Mouse (Mus musculus) neural tube, embryonic 13.5 days (tissue): ENCODE measurements at regions not wholly inside any gene's neighbourhood (a gene's known extent, or its start where the extent isn't known, plus 50 kb on each side); places are given as distances from the start of the nearest gene placed in this dataset.

Experiments used
- ATAC-seq: fragments of 200-750 bp; cut with Nextera tagmentation; 2 replicates; pipeline ENCODE4 v1.8.0; 2017; ENCODE audit warnings: low read depth, mild to moderate bottlenecking, moderate TSS enrichment, moderate library complexity
- H3K27ac ChIP-seq: fragments of 300-500 bp; sonication (generic); replicated peaks from 2 replicates; pipeline ENCODE4 v1.5.1; 2015; ENCODE audit warnings: moderate library complexity, mild to moderate bottlenecking, inconsistent platforms
- H3K27me3 ChIP-seq: fragments of 300-500 bp; sonication (generic); 2 replicates; pipeline ENCODE4 v1.6.1; 2015; ENCODE audit warnings: mild to moderate bottlenecking, inconsistent platforms
- H3K36me3 ChIP-seq: fragments of 300-500 bp; sonication (generic); 2 replicates; pipeline ENCODE4 v1.6.1; 2015; ENCODE audit warnings: mild to moderate bottlenecking, inconsistent platforms
- H3K4me1 ChIP-seq: fragments of 300-500 bp; sonication (generic); replicated peaks from 2 replicates; pipeline ENCODE4 v1.6.1; 2015; ENCODE audit warnings: inconsistent platforms
- H3K4me2 ChIP-seq: fragments of 300-500 bp; sonication (generic); 2 replicates; pipeline ENCODE4 v1.6.1; 2015; ENCODE audit warnings: inconsistent platforms, mild to moderate bottlenecking, moderate library complexity
- H3K4me3 ChIP-seq: fragments of 300-500 bp; sonication (generic); 2 replicates; pipeline ENCODE4 v1.5.1; 2015; ENCODE audit warnings: mild to moderate bottlenecking, inconsistent platforms
- H3K9ac ChIP-seq: fragments of 300-500 bp; sonication (generic); 2 replicates; pipeline ENCODE4 v1.6.1; 2015; ENCODE audit warnings: moderate library complexity, mild to moderate bottlenecking, inconsistent platforms
- H3K9me3 ChIP-seq: fragments of 300-500 bp; sonication (generic); 2 replicates; pipeline ENCODE4 v1.6.1; 2016; ENCODE audit warnings: inconsistent platforms
- WGBS: fragments of 180-500 bp; shearing (Covaris S2); methylation state at CpG from one replicate; pipeline ENCODE4 v1.1.7; 2015; 5-methylcytosine and 5-hydroxymethylcytosine counted together

GRCm38 (mm10) chr16:72152920-72153319, 155.2 kb upstream of the Robo1 start:
- no peaks in the 10 kb centered on the region for H3K36me3 ChIP-seq
- no peak overlapping the region for H3K4me3 ChIP-seq
- WGBS, result 69% methylated on average over 2 of the region's 2 CpGs
- no peak overlapping the region for H3K9ac ChIP-seq
- no peak overlapping the region for H3K4me2 ChIP-seq
- H3K27me3 ChIP-seq, result no peaks in the 10 kb centered on the region
- H3K9me3 ChIP-seq, result no peaks in the 10 kb centered on the region
- no peaks in the 10 kb centered on the region for H3K4me1 ChIP-seq
- H3K27ac ChIP-seq, result no peak overlapping the region
- ATAC-seq, result no peak

GRCm38 (mm10) chr16:72157913-72158312, 150.2 kb upstream of the Robo1 start:
- Histone ChIP-seq H3K4me3 (no peak overlapping the region), H3K27me3 (no peaks in the 10 kb centered on the region), H3K27ac (no peak overlapping the region), H3K4me1 (no peaks in the 10 kb centered on the region), H3K9ac (no peak overlapping the region), H3K4me2 (no peak overlapping the region), H3K9me3 (no peaks in the 10 kb centered on the region), H3K36me3 (no peaks in the 10 kb centered on the region)
- WGBS, result 93% methylated on average over 14 of the region's 14 CpGs
- no peak for ATAC-seq

- no peaks in the 10 kb centered on the region for H3K36me3 ChIP-seq
- no peak overlapping the region for H3K4me2 ChIP-seq
- no peak overlapping the region for H3K27ac ChIP-seq
- peaks cover 3% of the 10 kb centered on the region; the same call in 1 of the 2 replicates for H3K4me1 ChIP-seq
- no peak overlapping the region for H3K9ac ChIP-seq
- 86% methylated on average over 4 of the region's 4 CpGs for WGBS
- ATAC-seq, result no peak
- H3K4me3 ChIP-seq, result no peak overlapping the region
- H3K27me3 ChIP-seq, result no peaks in the 10 kb centered on the region
- H3K9me3 ChIP-seq, result no peaks in the 10 kb centered on the region
These were observed 148.7 kb upstream of the Robo1 start for GRCm38 (mm10) chr16:72159411-72159810.

GRCm38 (mm10) chr16:72175727-72176126, 132.4 kb upstream of the Robo1 start:
- Histone ChIP-seq H3K27me3 (no peaks in the 10 kb centered on the region), H3K4me2 (no peak overlapping the region), H3K4me1 (no peaks in the 10 kb centered on the region), H3K9me3 (no peaks in the 10 kb centered on the region), H3K4me3 (no peak overlapping the region), H3K36me3 (no peaks in the 10 kb centered on the region), H3K9ac (no peak overlapping the region), H3K27ac (no peak overlapping the region)
- 72% methylated on average over 5 of the region's 5 CpGs for WGBS
- ATAC-seq, result no peak

DNA sequence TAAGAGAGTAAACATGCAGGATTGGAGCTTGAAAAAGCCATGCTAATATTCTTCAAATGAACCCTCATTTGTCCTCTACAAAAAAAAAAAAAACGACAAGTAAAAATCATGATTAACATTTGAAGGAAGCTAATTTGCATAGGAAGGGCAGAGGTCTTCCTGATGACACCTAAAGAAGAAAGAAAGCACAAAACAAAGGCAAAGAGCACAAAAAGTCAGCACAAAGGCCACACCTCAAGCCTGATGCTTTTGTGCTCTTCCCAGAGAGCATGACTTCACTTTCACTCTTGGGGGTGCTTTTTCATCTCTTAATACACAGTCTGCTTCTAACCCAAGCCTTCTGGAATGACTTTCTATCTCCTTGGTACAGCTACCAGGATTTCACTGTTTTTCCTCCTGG, 113.8 kb upstream of the Robo1 start:
- no peak for ATAC-seq
- no peak overlapping the region for H3K4me2 ChIP-seq
- WGBS, result 0% methylated on average over 1 of the region's 1 CpGs
- H3K4me3 ChIP-seq, result no peak overlapping the region
- no peaks in the 10 kb centered on the region for H3K36me3 ChIP-seq
- no peak overlapping the region for H3K27ac ChIP-seq
- no peaks in the 10 kb centered on the region for H3K4me1 ChIP-seq
- H3K9me3 ChIP-seq, result no peaks in the 10 kb centered on the region
- H3K9ac ChIP-seq, result no peak overlapping the region
- H3K27me3 ChIP-seq, result no peaks in the 10 kb centered on the region

GRCm38 (mm10) chr16:72215360-72216013, 92.6 kb upstream of the Robo1 start:
- Histone ChIP-seq H3K4me3 (peak overlapping the region; percentile 24; the same call in 1 of the 2 replicates), H3K9me3 (no peaks in the 10 kb centered on the region), H3K4me2 (peak overlapping the region; percentile 47), H3K4me1 (peaks cover 4% of the 10 kb centered on the region), H3K27ac (peak overlapping the region; percentile 42), H3K9ac (peak overlapping the region; percentile 65), H3K27me3 (no peaks in the 10 kb centered on the region), H3K36me3 (no peaks in the 10 kb centered on the region)
- no peak for ATAC-seq
- 46% methylated on average over 15 of the region's 15 CpGs for WGBS

GRCm38 (mm10) chr16:72218021-72218420, 90.1 kb upstream of the Robo1 start:
- Histone ChIP-seq H3K4me1 (peaks cover 9% of the 10 kb centered on the region), H3K27me3 (no peaks in the 10 kb centered on the region), H3K9me3 (no peaks in the 10 kb centered on the region), H3K27ac (no peak overlapping the region), H3K36me3 (no peaks in the 10 kb centered on the region), H3K9ac (no peak overlapping the region), H3K4me3 (no peak overlapping the region), H3K4me2 (no peak overlapping the region)
- 5% methylated on average over 3 of the region's 3 CpGs for WGBS
- no peak for ATAC-seq

GRCm38 (mm10) chr16:72221912-72222502, 86.1 kb upstream of the Robo1 start:
- no peaks in the 10 kb centered on the region for H3K27me3 ChIP-seq
- H3K4me3 ChIP-seq, result no peak overlapping the region
- ATAC-seq, result 0 out of 2 replicates have a peak, but pooled peaks have one; percentile 63
- H3K9ac ChIP-seq, result no peak overlapping the region
- peak overlapping the region; percentile 46; the same call in 1 of the 2 replicates for H3K27ac ChIP-seq
- H3K36me3 ChIP-seq, result no peaks in the 10 kb centered on the region
- no peak overlapping the region for H3K4me2 ChIP-seq
- H3K4me1 ChIP-seq, result peaks cover 11% of the 10 kb centered on the region
- WGBS, result 15% methylated on average over 3 of the region's 3 CpGs
- H3K9me3 ChIP-seq, result no peaks in the 10 kb centered on the region

GRCm38 (mm10) chr16:72223860-72224259, 84.2 kb upstream of the Robo1 start:
- Histone ChIP-seq H3K4me3 (no peak overlapping the region), H3K9me3 (no peaks in the 10 kb centered on the region), H3K36me3 (no peaks in the 10 kb centered on the region), H3K4me2 (no peak overlapping the region), H3K9ac (no peak overlapping the region), H3K4me1 (peaks cover 11% of the 10 kb centered on the region), H3K27me3 (no peaks in the 10 kb centered on the region), H3K27ac (no peak overlapping the region)
- ATAC-seq, result no peak
- 27% methylated on average over 3 of the region's 3 CpGs for WGBS

DNA sequence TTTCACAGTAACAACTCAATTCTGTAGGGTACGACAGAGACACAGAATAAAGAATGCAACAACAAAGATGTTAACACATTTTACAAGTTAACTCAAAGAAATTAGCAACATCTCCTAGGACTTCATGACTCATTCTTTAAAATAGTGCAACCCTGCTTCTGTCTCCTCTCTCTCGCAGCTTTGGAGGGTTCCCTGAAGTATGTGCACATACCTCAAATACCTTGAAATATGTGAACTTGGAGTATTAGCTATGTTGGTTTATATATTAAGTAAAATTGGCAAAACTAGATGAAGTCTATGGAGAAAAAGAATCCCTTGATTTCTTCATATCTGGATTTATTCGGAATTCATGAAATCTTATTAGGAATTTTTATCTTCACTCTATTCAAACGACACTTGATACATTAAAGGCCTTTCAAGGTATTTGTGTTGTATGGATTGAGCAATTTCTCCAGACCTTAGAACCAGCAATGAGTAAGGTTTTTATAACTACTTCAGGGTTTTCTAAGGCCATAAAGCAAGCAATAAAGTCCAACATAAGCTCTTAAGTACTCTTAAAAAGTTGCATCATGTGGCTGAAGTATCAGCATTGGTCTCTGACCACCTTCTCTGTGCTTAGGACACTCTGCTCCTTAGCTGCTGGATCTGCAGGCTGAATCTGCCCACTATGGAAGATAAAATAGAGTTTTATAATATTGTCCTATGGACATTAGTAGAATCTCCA, 82.8 kb upstream of the Robo1 start:
- Histone ChIP-seq H3K4me2 (no peak overlapping the region), H3K9ac (no peak overlapping the region), H3K9me3 (no peaks in the 10 kb centered on the region), H3K27me3 (no peaks in the 10 kb centered on the region), H3K36me3 (no peaks in the 10 kb centered on the region), H3K27ac (no peak overlapping the region), H3K4me1 (peaks cover 11% of the 10 kb centered on the region), H3K4me3 (no peak overlapping the region)
- no peak for ATAC-seq
- WGBS, result 88% methylated on average over 4 of the region's 4 CpGs

- ATAC-seq, result no peak
- WGBS, result 54% methylated on average over 1 of the region's 1 CpGs
- no peaks in the 10 kb centered on the region for H3K4me1 ChIP-seq
- H3K36me3 ChIP-seq, result no peaks in the 10 kb centered on the region
- no peak overlapping the region for H3K9ac ChIP-seq
- H3K4me2 ChIP-seq, result no peak overlapping the region
- H3K27me3 ChIP-seq, result no peaks in the 10 kb centered on the region
- no peak overlapping the region for H3K27ac ChIP-seq
- H3K9me3 ChIP-seq, result no peaks in the 10 kb centered on the region
- no peak overlapping the region for H3K4me3 ChIP-seq
These were observed 73.7 kb upstream of the Robo1 start for GRCm38 (mm10) chr16:72234366-72234765.

GRCm38 (mm10) chr16:72239631-72240030, 68.5 kb upstream of the Robo1 start:
- Histone ChIP-seq H3K36me3 (no peaks in the 10 kb centered on the region), H3K4me2 (no peak overlapping the region), H3K27ac (no peak overlapping the region), H3K4me3 (no peak overlapping the region), H3K4me1 (peaks cover 18% of the 10 kb centered on the region), H3K9me3 (no peaks in the 10 kb centered on the region), H3K27me3 (no peaks in the 10 kb centered on the region), H3K9ac (no peak overlapping the region)
- WGBS, result 45% methylated on average over 7 of the region's 7 CpGs
- no peak for ATAC-seq
